Mouse (Mus musculus) forebrain, embryonic 11.5 days (tissue): ENCODE measurements around the gene Gpr55. TPM values are rescaled to one million over a fixed set of nuclear protein-coding genes. Genes with fewer than 3 reads are reported as not detected.

ENCODE experiments used
- ATAC-seq: fragments of 200-750 bp; cut with Nextera tagmentation; replicated peaks from 2 replicates; pipeline ENCODE4 v1.8.0; 2017; ENCODE audit warnings: moderate TSS enrichment; ENCODE audit not compliant: low FRiP score
- DNase-seq: peaks from one replicate; pipeline ENCODE4 v3.0.0-alpha.2; 2017; ENCODE audit warnings: low spot score
- H3K27ac ChIP-seq: fragments of 300-500 bp; sonication (generic); 2 replicates; pipeline ENCODE4 v1.5.1; 2014; ENCODE audit warnings: low read depth, low read length
- H3K27me3 ChIP-seq: fragments of 300-500 bp; sonication (generic); 2 replicates; pipeline ENCODE4 v1.6.1; 2014; ENCODE audit warnings: mild to moderate bottlenecking, low read length, mixed read lengths; ENCODE audit not compliant: control insufficient read depth, insufficient read depth
- H3K36me3 ChIP-seq: fragments of 300-500 bp; sonication (generic); 2 replicates; pipeline ENCODE4 v1.6.1; 2014; ENCODE audit warnings: mild to moderate bottlenecking, low read length, moderate library complexity, mixed read lengths; ENCODE audit not compliant: control insufficient read depth, insufficient read depth
- H3K4me1 ChIP-seq: fragments of 300-500 bp; sonication (generic); replicated peaks from 2 replicates; pipeline ENCODE4 v1.6.1; 2014; ENCODE audit warnings: low read length, mixed read lengths; ENCODE audit not compliant: control insufficient read depth, insufficient read depth
- H3K4me2 ChIP-seq: fragments of 300-500 bp; sonication (generic); 2 replicates; pipeline ENCODE4 v1.6.1; 2014; ENCODE audit warnings: low read depth, mild to moderate bottlenecking, low read length, moderate library complexity, mixed read lengths; ENCODE audit not compliant: severe bottlenecking
- H3K4me3 ChIP-seq: fragments of 300-500 bp; sonication (generic); 2 replicates; pipeline ENCODE4 v1.5.1; 2014; ENCODE audit warnings: low read depth, low read length
- H3K9ac ChIP-seq: fragments of 300-500 bp; sonication (generic); 2 replicates; pipeline ENCODE4 v1.6.1; 2014; ENCODE audit warnings: low read length
- H3K9me3 ChIP-seq: fragments of 300-500 bp; sonication (generic); 2 replicates; pipeline ENCODE4 v1.6.1; 2016; ENCODE audit warnings: low read length, mixed read lengths; ENCODE audit not compliant: control insufficient read depth
- WGBS: fragments of 180-500 bp; shearing (Covaris S2); extraction: QIAGEN DNeasy Blood & Tissue Kit; methylation state at CpG from one replicate; pipeline ENCODE4 v1.1.7; 2014; 5-methylcytosine and 5-hydroxymethylcytosine counted together
- polyA plus RNA-seq: library from polyadenylated mRNA; unstranded; fragments of >200 nt; fragmentation: Nextera tagmentation; extraction: Ambion mirVana; gene quantifications from 2 replicates; pipeline ENCODE4 v1.2.1, GENCODE M21; 2014

Gene Gpr55
- polyA plus RNA-seq, 1 experiment from 2014 or later, result not detected

DNA sequence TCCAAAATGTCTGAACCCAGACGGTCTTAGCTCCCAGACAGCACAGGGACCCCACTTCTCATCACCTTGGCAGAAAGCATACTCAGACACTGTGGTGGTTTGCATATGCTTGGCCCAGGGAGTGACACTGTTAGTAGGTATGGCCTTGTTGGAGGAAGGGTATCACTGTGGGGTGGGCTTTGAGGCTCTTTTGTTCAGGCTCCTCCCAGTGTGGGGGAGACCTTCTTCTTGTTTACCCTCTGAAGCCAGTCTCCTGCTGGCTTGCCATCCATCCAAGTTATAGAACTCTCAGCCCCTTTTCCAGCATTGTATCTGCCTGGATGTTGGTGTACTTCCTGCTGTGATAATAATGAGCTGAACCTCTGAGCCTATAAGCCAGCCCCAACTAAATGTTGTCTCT is 8.3 kb upstream of the Gpr55 start:
- no peak overlapping the region for H3K9ac ChIP-seq
- H3K36me3 ChIP-seq, result no peaks in the 10 kb centered on the region
- no peak overlapping the region for H3K4me3 ChIP-seq
- no peaks in the 10 kb centered on the region for H3K27me3 ChIP-seq
- no peaks in the 10 kb centered on the region for H3K4me1 ChIP-seq
- no peak overlapping the region for H3K4me2 ChIP-seq
- no peak for DNase-seq
- H3K27ac ChIP-seq, result no peak overlapping the region
- no peak for ATAC-seq
- no peaks in the 10 kb centered on the region for H3K9me3 ChIP-seq
- 76% methylated on average over 1 of the region's 1 CpGs for WGBS

DNA sequence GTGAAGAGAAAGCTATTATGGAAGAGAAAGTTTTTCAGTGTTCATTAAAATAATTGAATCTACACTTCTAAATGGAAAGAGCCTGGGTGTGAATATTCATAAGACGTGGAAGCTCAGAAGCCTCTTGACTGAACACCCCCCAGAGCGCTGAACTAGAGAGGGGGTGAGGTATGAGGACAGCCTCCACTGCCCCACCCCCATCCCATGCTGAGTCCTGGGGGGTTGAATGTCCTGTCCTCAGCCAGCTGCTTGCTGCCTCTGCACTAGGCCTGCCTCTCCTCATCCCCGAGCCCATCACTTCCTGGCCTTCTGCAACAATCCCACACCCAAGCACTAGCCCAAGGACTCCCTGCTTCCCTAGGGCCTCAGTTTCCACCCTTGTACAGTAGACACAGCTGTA is 5.0 kb upstream of the Gpr55 start:
- 77% methylated on average over 3 of the region's 3 CpGs for WGBS

DNA sequence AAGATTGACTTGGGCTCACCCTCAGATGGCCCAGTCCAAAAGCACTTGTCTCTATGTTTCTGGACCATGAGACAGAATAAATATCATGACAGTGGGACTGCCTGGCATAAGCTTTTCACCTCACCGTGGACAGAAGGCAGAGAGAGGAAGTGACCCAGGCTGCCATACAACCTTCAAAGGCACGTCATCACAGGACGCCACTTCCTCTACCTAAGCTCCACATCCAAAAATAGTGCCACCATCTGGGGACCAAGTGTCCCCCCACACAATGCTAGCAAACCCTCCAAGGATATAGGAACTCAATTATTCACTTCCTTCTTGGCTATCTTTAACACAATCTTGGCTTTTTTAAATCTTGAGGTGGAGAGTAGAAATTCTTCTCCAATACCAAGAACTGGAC is 1.3 kb upstream of the Gpr55 start:
- whole genome bisulfite sequencing, result 94% methylated on average over 3 of the region's 3 CpGs
- no peaks in the 10 kb centered on the region for H3K9me3 ChIP-seq
- H3K27ac ChIP-seq, result no peak overlapping the region
- no peaks in the 10 kb centered on the region for H3K4me1 ChIP-seq
- no peak overlapping the region for H3K4me3 ChIP-seq
- no peaks in the 10 kb centered on the region for H3K36me3 ChIP-seq
- no peak overlapping the region for H3K9ac ChIP-seq
- DNase-seq (no peak), ATAC-seq (no peak)
- no peaks in the 10 kb centered on the region for H3K27me3 ChIP-seq
- H3K4me2 ChIP-seq, result no peak overlapping the region

More for the DNA sequence above, 5.0 kb upstream of the Gpr55 start:
- Histone ChIP-seq H3K27me3 (no peaks in the 10 kb centered on the region), H3K4me2 (no peak overlapping the region), H3K4me3 (no peak overlapping the region), H3K27ac (no peak overlapping the region), H3K9ac (no peak overlapping the region), H3K4me1 (no peaks in the 10 kb centered on the region), H3K9me3 (no peaks in the 10 kb centered on the region), H3K36me3 (no peaks in the 10 kb centered on the region)
- ATAC-seq (no peak), DNase-seq (no peak)

DNA sequence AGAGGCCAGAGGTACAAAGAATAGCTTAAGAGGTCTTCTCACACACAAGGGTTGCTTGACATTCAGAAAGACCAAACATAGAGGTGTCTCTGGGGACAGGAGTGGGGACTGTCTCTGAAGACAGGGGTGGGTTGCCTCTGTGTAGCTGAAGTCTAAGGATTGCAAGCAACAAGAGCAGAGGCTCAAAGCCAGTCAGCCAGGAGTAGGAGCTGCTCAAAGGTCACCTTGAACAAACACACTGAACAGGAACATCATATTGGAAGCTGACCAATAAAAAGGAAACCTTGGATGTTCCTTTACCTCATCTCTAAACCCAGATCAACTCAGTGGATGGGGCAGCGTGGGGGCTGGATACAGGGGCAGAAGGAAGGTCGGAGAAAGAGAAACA is 924 bp downstream of the Gpr55 start:
- Histone ChIP-seq H3K9me3 (no peaks in the 10 kb centered on the region), H3K9ac (no peak overlapping the region), H3K27me3 (no peaks in the 10 kb centered on the region), H3K4me3 (no peak overlapping the region), H3K4me2 (no peak overlapping the region), H3K36me3 (no peaks in the 10 kb centered on the region), H3K4me1 (no peaks in the 10 kb centered on the region), H3K27ac (no peak overlapping the region)
- ATAC-seq (no peak), DNase-seq (peak; percentile 15)
- WGBS, result 84% methylated on average over 2 of the region's 2 CpGs

DNA sequence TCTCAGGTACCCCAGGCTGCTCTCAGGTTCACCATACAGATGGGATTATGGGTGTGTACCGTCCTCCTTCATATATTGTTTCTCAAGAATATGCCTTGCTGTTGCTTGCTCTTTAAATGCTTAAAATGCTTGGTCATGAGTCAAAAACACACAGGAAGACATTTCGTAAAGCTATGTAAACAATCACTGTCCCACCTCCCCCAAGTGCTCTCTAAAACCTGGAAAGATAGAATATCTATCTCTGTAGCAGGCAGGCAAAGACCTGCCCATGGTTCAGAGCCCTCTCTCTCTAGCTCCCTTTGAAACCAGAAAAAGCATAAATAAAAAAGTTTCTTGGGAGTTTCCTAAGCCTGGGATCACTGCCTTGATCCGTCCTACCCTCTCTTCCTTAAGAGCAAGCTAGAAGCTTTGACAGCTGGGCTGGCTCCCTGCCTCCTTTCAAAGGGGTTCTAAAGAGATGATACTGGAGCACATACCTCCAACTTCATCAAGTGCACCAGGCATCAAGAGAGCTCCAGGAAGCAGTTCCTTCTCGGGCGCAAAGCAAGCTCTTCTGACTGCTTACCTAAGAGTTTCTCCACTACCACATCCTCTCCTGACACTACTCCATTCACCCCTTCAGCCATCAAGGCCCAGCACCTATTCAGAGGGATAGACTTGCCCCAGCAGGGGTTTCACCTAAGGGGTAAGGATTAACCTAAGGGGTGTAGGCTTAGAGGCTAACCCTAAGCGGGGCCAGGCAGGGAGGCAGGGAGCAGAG is 1.5 kb downstream of the Gpr55 start:
- no peak for ATAC-seq
- DNase-seq, result no peak
- H3K9me3 ChIP-seq, result no peaks in the 10 kb centered on the region
- WGBS, result 65% methylated on average over 6 of the region's 6 CpGs
- no peaks in the 10 kb centered on the region for H3K4me1 ChIP-seq
- no peaks in the 10 kb centered on the region for H3K27me3 ChIP-seq
- no peak overlapping the region for H3K27ac ChIP-seq
- no peaks in the 10 kb centered on the region for H3K36me3 ChIP-seq
- no peak overlapping the region for H3K4me3 ChIP-seq
- no peak overlapping the region for H3K4me2 ChIP-seq
- no peak overlapping the region for H3K9ac ChIP-seq

DNA sequence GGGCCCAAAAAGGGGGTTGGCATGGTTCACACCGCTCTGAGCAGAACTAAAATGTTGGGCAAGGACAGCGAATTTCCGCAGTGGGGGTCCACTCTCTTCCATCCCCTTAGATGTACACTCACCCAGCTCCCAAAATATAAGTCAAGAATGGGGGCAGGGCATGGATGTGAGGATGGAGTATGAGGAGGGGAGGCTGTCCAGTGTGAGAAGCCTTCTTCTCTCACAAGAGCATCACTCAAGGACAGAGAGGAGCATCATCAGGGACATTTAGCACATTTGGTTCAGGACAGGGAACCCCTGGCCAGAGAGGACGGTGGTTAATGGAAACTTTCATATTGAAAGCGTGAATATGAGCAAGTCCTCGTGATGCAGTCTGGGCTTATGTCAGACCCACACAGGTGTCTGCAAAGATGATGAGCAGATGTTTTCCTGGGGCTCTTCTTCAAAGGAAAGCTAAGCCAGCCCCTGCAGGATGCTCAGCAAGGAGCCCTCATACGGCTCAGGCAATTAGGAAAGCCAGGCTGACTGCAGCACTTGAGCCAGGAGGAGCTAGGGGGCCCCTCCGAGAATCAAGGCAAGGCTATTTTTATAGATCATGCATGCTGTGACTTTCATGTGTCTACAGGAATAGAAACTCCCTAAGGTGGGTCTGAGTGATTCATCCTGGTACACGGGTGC is 2.7 kb downstream of the Gpr55 start:
- H3K27ac ChIP-seq, result no peak overlapping the region
- DNase-seq (peak; percentile 16), ATAC-seq (no peak)
- no peak overlapping the region for H3K4me2 ChIP-seq
- no peaks in the 10 kb centered on the region for H3K9me3 ChIP-seq
- WGBS, result 54% methylated on average over 9 of the region's 9 CpGs
- no peaks in the 10 kb centered on the region for H3K27me3 ChIP-seq
- H3K9ac ChIP-seq, result no peak overlapping the region
- H3K36me3 ChIP-seq, result no peaks in the 10 kb centered on the region
- no peaks in the 10 kb centered on the region for H3K4me1 ChIP-seq
- H3K4me3 ChIP-seq, result no peak overlapping the region

DNA sequence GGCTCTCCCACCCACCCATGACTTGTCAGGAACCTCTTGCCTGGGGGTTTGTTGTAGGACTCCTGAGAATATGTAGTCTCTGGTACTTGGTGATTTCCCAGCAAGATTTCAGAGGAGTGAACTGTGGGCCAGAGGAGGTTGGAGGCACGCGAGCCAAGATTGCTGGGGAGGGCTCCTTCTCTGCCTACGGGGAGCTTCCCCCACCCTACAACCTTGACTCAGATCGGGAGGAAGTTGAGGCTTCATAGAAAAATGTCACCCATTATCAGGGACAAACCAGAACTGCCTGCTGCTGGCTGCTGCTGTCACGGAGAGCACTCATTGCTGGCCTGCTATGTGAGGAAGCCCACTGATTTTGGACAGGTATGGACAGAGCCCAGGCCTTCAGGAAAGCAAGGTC is 3.5 kb downstream of the Gpr55 start:
- H3K27ac ChIP-seq, result no peak overlapping the region
- 86% methylated on average over 5 of the region's 5 CpGs for WGBS
- H3K4me3 ChIP-seq, result no peak overlapping the region
- H3K9ac ChIP-seq, result no peak overlapping the region
- no peaks in the 10 kb centered on the region for H3K36me3 ChIP-seq
- H3K4me2 ChIP-seq, result no peak overlapping the region
- H3K27me3 ChIP-seq, result no peaks in the 10 kb centered on the region
- H3K4me1 ChIP-seq, result no peaks in the 10 kb centered on the region
- no peak for ATAC-seq
- H3K9me3 ChIP-seq, result no peaks in the 10 kb centered on the region
- peak; percentile 17 for DNase-seq

DNA sequence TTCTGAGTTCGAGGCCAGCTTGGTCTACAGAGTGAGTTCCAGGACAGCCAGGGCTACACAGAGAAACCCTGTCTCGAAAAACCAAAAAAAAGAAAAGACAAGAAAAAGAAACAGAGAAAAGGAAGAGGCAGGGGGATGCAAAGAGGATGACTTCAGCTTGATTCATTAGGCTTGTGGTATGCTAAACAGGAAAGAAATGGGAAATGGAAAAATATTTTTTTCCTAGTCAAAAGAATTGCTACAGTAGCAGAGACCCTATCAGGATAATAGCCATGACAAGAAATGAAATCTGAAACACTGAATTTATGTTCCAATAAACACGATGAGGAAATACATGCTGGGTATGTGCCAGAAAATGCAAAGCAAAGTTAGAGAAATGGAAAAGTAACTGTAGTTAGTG is 5.7 kb downstream of the Gpr55 start:
- H3K4me1 ChIP-seq, result no peaks in the 10 kb centered on the region
- H3K4me3 ChIP-seq, result no peak overlapping the region
- no peaks in the 10 kb centered on the region for H3K9me3 ChIP-seq
- no peaks in the 10 kb centered on the region for H3K36me3 ChIP-seq
- no peaks in the 10 kb centered on the region for H3K27me3 ChIP-seq
- DNase-seq, result no peak
- H3K27ac ChIP-seq, result no peak overlapping the region
- no peak for ATAC-seq
- no peak overlapping the region for H3K4me2 ChIP-seq
- H3K9ac ChIP-seq, result no peak overlapping the region
- WGBS, result 81% methylated on average over 3 of the region's 3 CpGs
